Mouse (Mus musculus): ENCODE results near the gene Zfp948.

DNA sequence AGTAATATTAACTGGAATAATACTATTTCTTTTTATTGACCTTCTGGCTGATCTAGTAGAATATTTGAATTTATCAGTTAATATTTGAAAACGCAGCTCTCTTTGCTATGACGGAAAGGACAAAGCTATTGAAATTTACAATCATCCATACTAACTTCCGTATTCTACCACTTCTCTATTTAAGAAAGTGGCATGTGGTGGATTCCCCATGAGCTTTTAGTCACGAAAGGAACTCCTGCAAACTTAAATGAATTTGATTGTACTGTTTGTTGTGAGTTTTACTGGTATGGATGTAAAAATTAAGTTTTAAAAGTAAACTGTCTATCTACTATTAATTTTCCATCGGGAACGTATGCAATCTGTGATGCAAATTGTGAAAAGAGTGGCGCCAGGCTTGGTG is 30.7 kb upstream of the Zfp948 start:
- TF ChIP-seq CTCF (conservative IDR thresholded peaks at IDR 0.05 in 1 of 2, IDR thresholded peaks at IDR 0.05 in 1 of 2; ENCODE audit: low read depth in 2 of 2, low read length in 2 of 2): no peak
- no peak; the same call in 1 of the 2 replicates for TF ChIP-seq EP300 (IDR thresholded peaks at IDR 0.05; ENCODE audit: low read length)
- TF ChIP-seq UBTF (IDR thresholded peaks at IDR 0.05; ENCODE audit: low read depth, low read length): no peak
- no peak for TF ChIP-seq POLR2A (IDR thresholded peaks at IDR 0.05; ENCODE audit: low read depth, low read length)
- no peak for TF ChIP-seq KAT2A (IDR thresholded peaks at IDR 0.05; ENCODE audit: insufficient replicate concordance, low read length)
- no peak for TF ChIP-seq CHD1 (IDR thresholded peaks at IDR 0.05; ENCODE audit: low read depth, low read length)
- no peak for TF ChIP-seq MEF2A (IDR thresholded peaks at IDR 0.05; ENCODE audit: borderline replicate concordance, low read depth, low read length)
- no peak for TF ChIP-seq POLR2AphosphoS2 (IDR thresholded peaks at IDR 0.05; ENCODE audit: low read depth, low read length)
- TF ChIP-seq USF2 (conservative IDR thresholded peaks at IDR 0.05; ENCODE audit: low read depth, low read length): no peak
